Comparison of ENCODE assay signal across 7 mouse cellular contexts in the genomic region with DNA sequence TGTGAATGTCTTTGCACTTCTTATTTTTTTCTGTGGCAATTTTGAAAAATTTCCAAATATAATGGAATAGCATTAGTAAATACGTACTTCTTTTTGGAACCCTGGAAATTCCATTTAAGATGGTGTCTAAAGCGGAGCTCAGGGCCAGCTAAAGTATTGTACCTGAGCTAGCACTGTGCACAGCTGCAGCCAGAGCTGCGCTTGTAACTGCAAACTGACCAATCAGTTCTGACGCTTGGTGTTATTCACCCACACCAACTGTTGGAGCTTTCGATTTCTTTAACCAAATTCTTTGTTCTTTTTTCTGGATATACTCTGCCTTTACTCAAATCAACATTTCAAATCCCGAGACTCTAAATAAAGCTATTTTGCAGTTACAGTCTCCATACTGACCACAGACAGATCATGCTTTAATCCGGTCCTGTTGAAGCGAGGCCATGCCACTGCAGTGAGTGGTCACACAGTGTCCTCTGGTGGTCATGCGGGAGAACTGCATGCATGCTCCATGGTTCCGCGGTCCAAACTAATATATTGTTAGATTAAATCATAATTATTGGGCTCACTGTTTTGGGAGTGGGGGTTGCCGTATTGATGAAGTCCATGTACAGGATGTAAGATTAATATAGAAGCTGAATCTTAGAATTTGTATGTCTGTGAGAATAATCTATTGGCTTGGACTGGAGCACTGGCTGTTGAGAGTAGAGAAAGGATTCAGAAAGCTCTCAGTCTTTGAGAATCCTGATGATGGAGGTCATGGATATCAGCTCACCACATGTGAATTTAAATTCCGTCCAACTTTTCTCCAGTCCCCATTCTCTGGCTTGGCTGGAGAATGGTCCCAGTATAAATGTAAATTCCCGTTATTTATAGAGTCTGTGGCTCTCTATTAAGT.
A peak's percentile ranks its signal among the peaks of the same experiment; 100 is the strongest.
DNase-seq lines count a peak whose midpoint lies in the region; ATAC-seq lines count a peak whose summit lies in the region.

No protein-coding gene starts in this region.

- DNase-seq in cerebellum, postnatal 14 days: peak; percentile 76 to 80
- peak; percentile 57 for DNase-seq in gastrocnemius, postnatal 10 days
- DNase-seq in intestine, embryonic 14.5 days (ENCODE audit: low spot score): peak; percentile 70
- DNase-seq in left cerebral cortex, postnatal 10 days (ENCODE audit: extremely low spot score in 1 of 2, low spot score in 2 of 2): peak; percentile 44 to 47
- peak; percentile 6 for DNase-seq in spleen, adult 12 weeks (ENCODE audit: low spot score)

- no peaks in the 10 kb centered on the region for H3K9me3 ChIP-seq in intestine, embryonic 14.5 days (ENCODE audit: control insufficient read depth, low read length)
- H3K9me3 ChIP-seq in midbrain, embryonic 12.5 days: no peaks in the 10 kb centered on the region

- peak; percentile 85 for ATAC-seq in activated CD4-positive, CD25-positive, alpha-beta regulatory T cell, adult 4 months
- ATAC-seq in intestine, embryonic 14.5 days (replicated peaks; ENCODE audit: low FRiP score, low TSS enrichment, low read depth): peak; percentile 74
- ATAC-seq in midbrain, embryonic 12.5 days (ENCODE audit: low FRiP score, low read depth): peak; percentile 86

- H3K9ac ChIP-seq in intestine, embryonic 14.5 days (ENCODE audit: low read length): no peak overlapping the region
- no peak overlapping the region for H3K9ac ChIP-seq in midbrain, embryonic 12.5 days (replicated peaks)

- no peak overlapping the region for H3K4me2 ChIP-seq in intestine, embryonic 14.5 days (ENCODE audit: low read length)
- peak overlapping the region; percentile 8 for H3K4me2 ChIP-seq in midbrain, embryonic 12.5 days (replicated peaks)

- 36% methylated on average over 14 of the region's 14 CpGs for WGBS in intestine, embryonic 14.5 days
- WGBS in midbrain, embryonic 12.5 days: 31% methylated on average over 14 of the region's 14 CpGs

- H3K27me3 ChIP-seq in intestine, embryonic 14.5 days (replicated peaks; ENCODE audit: control insufficient read depth, insufficient read depth, low read length): no peaks in the 10 kb centered on the region
- no peaks in the 10 kb centered on the region for H3K27me3 ChIP-seq in midbrain, embryonic 12.5 days

- no peaks in the 10 kb centered on the region for H3K36me3 ChIP-seq in intestine, embryonic 14.5 days (ENCODE audit: control insufficient read depth, insufficient read depth, low read length)
- no peaks in the 10 kb centered on the region for H3K36me3 ChIP-seq in midbrain, embryonic 12.5 days

- H3K4me3 ChIP-seq in intestine, embryonic 14.5 days (ENCODE audit: low read depth, low read length): no peak overlapping the region
- H3K4me3 ChIP-seq in midbrain, embryonic 12.5 days: no peak overlapping the region

- intact Hi-C loops in left cerebral cortex, postnatal 10 days (cut with DNase I): loop anchor here (2.0 kb wide), 1 partner anchor 664 kb away; no protein-coding TSS in a partner anchor

- H3K4me1 ChIP-seq in intestine, embryonic 14.5 days (replicated peaks; ENCODE audit: control insufficient read depth, insufficient read depth, low read length): no peaks in the 10 kb centered on the region
- H3K4me1 ChIP-seq in midbrain, embryonic 12.5 days: no peaks in the 10 kb centered on the region

- H3K27ac ChIP-seq in intestine, embryonic 14.5 days (ENCODE audit: low read depth): no peak overlapping the region
- H3K27ac ChIP-seq in midbrain, embryonic 12.5 days (replicated peaks): no peak overlapping the region

Comparison
In these comparisons a context has a peak if more than half of its experiments do, and no peak if none do; other contexts are left out.
1. DNase-seq: peak in every context shown above with its lines; median percentile 78 in cerebellum, postnatal 14 days; 70 in intestine, embryonic 14.5 days; 57 in gastrocnemius, postnatal 10 days; 46 in left cerebral cortex, postnatal 10 days; 6 in spleen, adult 12 weeks.